8 mouse cellular contexts compared by ENCODE assay signal in genomic region chr16:4567912-4568311, GRCm38 (mm10). TPM values are rescaled to one million over a fixed set of nuclear protein-coding genes. Genes with fewer than 3 reads are reported as not detected.
DNase-seq lines count a peak whose midpoint lies in the region; ATAC-seq lines count a peak whose summit lies in the region.

No protein-coding gene starts in this region.

- no peaks in the 10 kb centered on the region for H3K9me3 ChIP-seq in heart, embryonic 11.5 days (replicated peaks; ENCODE audit: control insufficient read depth, low read length)
- no peaks in the 10 kb centered on the region for H3K9me3 ChIP-seq in limb, embryonic 13.5 days
- no peaks in the 10 kb centered on the region for H3K9me3 ChIP-seq in midbrain, embryonic 16.5 days (replicated peaks; ENCODE audit: control insufficient read depth, low read length, poor library complexity, severe bottlenecking)

- no peaks in the 10 kb centered on the region for H3K36me3 ChIP-seq in heart, embryonic 11.5 days (ENCODE audit: control insufficient read depth, insufficient read depth, low read length)
- H3K36me3 ChIP-seq in limb, embryonic 13.5 days, result no peaks in the 10 kb centered on the region
- no peaks in the 10 kb centered on the region for H3K36me3 ChIP-seq in midbrain, embryonic 16.5 days (ENCODE audit: control insufficient read depth, insufficient read depth, low read length)

- H3K9ac ChIP-seq in heart, embryonic 11.5 days (ENCODE audit: low read depth, low read length), result no peak overlapping the region
- H3K9ac ChIP-seq in limb, embryonic 13.5 days, result no peak overlapping the region
- H3K9ac ChIP-seq in midbrain, embryonic 16.5 days (ENCODE audit: low read depth, low read length), result no peak overlapping the region

- H3K4me3 ChIP-seq in heart, embryonic 11.5 days (ENCODE audit: low read depth, low read length), result no peak overlapping the region
- no peak overlapping the region for H3K4me3 ChIP-seq in limb, embryonic 13.5 days
- no peak overlapping the region for H3K4me3 ChIP-seq in midbrain, embryonic 16.5 days (ENCODE audit: low read depth, low read length)

- WGBS in heart, embryonic 11.5 days (ENCODE audit: insufficient replicate concordance), result 18% methylated on average over 4 of the region's 4 CpGs
- WGBS in limb, embryonic 13.5 days, result 23% methylated on average over 4 of the region's 4 CpGs
- WGBS in midbrain, embryonic 16.5 days, result 16% methylated on average over 4 of the region's 4 CpGs

- no peaks in the 10 kb centered on the region for H3K27me3 ChIP-seq in heart, embryonic 11.5 days (ENCODE audit: control insufficient read depth, insufficient read depth, low read length)
- no peaks in the 10 kb centered on the region for H3K27me3 ChIP-seq in limb, embryonic 13.5 days
- no peaks in the 10 kb centered on the region for H3K27me3 ChIP-seq in midbrain, embryonic 16.5 days (ENCODE audit: control insufficient read depth, insufficient read depth, low read depth, low read length)

- DNase-seq in heart, adult 11 months, result peak; percentile 97
- DNase-seq in cerebellum, postnatal 25 days, result peak; percentile 77 to 90
- DNase-seq in gastrocnemius, postnatal 10 days, result peak; percentile 92
- DNase-seq in kidney, adult 18-20 months, result peak; percentile 89
- peak; percentile 78 to 92 for DNase-seq in spleen, postnatal 4 days (ENCODE audit: low spot score in 2 of 2)

- no peak overlapping the region for H3K27ac ChIP-seq in heart, embryonic 11.5 days (ENCODE audit: low read depth, low read length)
- no peak overlapping the region for H3K27ac ChIP-seq in limb, embryonic 13.5 days
- H3K27ac ChIP-seq in midbrain, embryonic 16.5 days (ENCODE audit: low read length), result no peak overlapping the region

- ATAC-seq in heart, embryonic 11.5 days (replicated peaks; ENCODE audit: insufficient number of reproducible peaks, low FRiP score, low TSS enrichment), result no peak
- ATAC-seq in limb, embryonic 13.5 days (ENCODE audit: low FRiP score, low read depth), result peak; percentile 44; the same call in 1 of the 2 replicates
- peak; percentile 21; the same call in 1 of the 2 replicates for ATAC-seq in midbrain, embryonic 16.5 days

- H3K4me1 ChIP-seq in heart, embryonic 11.5 days (ENCODE audit: control insufficient read depth, insufficient read depth, low read length), result peaks cover 9% of the 10 kb centered on the region
- peaks cover 20% of the 10 kb centered on the region for H3K4me1 ChIP-seq in limb, embryonic 13.5 days
- H3K4me1 ChIP-seq in midbrain, embryonic 16.5 days (ENCODE audit: control insufficient read depth, insufficient read depth, low read length), result no peaks in the 10 kb centered on the region

- no peak overlapping the region for H3K4me2 ChIP-seq in heart, embryonic 11.5 days
- no peak overlapping the region for H3K4me2 ChIP-seq in limb, embryonic 13.5 days (replicated peaks)
- H3K4me2 ChIP-seq in midbrain, embryonic 16.5 days (ENCODE audit: low read length), result no peak overlapping the region

RNA-seq across cellular contexts. Expression of gene Tfap4, which starts 8.3 kb away (rescaled TPM):
- polyA plus RNA-seq in heart, embryonic 11.5 days (2014; fragmentation: Nextera tagmentation; extraction: Ambion mirVana), result 7.3 and 9.4 TPM in 2 replicates
- 1 to 10 TPM; 6.6 to 6.9 TPM for total RNA-seq in gastrocnemius, postnatal 10 days (2021)
- polyA plus RNA-seq in limb, embryonic 13.5 days (2015; fragmentation: Nextera tagmentation; extraction: Ambion mirVana), result 24.9 and 26.3 TPM in 2 replicates
- 8.0 and 9.1 TPM in 2 replicates for polyA plus RNA-seq in midbrain, embryonic 16.5 days (2015; fragmentation: Nextera tagmentation; extraction: Ambion mirVana)

RNA-seq across cellular contexts. Expression of gene Srl, which starts 26.3 kb away (rescaled TPM):
- 147 and 191 TPM in 2 replicates for polyA plus RNA-seq in heart, embryonic 11.5 days (2014; fragmentation: Nextera tagmentation; extraction: Ambion mirVana)
- 1,000 to 10,000 TPM; 1,275 to 1,445 TPM for total RNA-seq in gastrocnemius, postnatal 10 days (2021)
- 38.7 and 41.8 TPM in 2 replicates for polyA plus RNA-seq in limb, embryonic 13.5 days (2015; fragmentation: Nextera tagmentation; extraction: Ambion mirVana)
- 23.0 and 27.4 TPM in 2 replicates for polyA plus RNA-seq in midbrain, embryonic 16.5 days (2015; fragmentation: Nextera tagmentation; extraction: Ambion mirVana)

RNA-seq across cellular contexts. Expression of gene Glis2, which starts 26.6 kb away (rescaled TPM):
- polyA plus RNA-seq in heart, embryonic 11.5 days (2014; fragmentation: Nextera tagmentation; extraction: Ambion mirVana), result 19.3 and 23.3 TPM in 2 replicates
- 10 to 100 TPM; 22.2 to 32.3 TPM for total RNA-seq in gastrocnemius, postnatal 10 days (2021)
- 32.0 and 39.4 TPM in 2 replicates for polyA plus RNA-seq in limb, embryonic 13.5 days (2015; fragmentation: Nextera tagmentation; extraction: Ambion mirVana)
- polyA plus RNA-seq in midbrain, embryonic 16.5 days (2015; fragmentation: Nextera tagmentation; extraction: Ambion mirVana), result 13.0 and 14.0 TPM in 2 replicates

RNA-seq across cellular contexts. Expression of gene Pam16, which starts 56.9 kb away (rescaled TPM):
- polyA plus RNA-seq in heart, embryonic 11.5 days (2014; fragmentation: Nextera tagmentation; extraction: Ambion mirVana), result 119 and 134 TPM in 2 replicates
- total RNA-seq in gastrocnemius, postnatal 10 days (2021), result 10 to 100 TPM; 79.3 to 82.7 TPM
- polyA plus RNA-seq in limb, embryonic 13.5 days (2015; fragmentation: Nextera tagmentation; extraction: Ambion mirVana), result 105 and 106 TPM in 2 replicates
- 144 and 153 TPM in 2 replicates for polyA plus RNA-seq in midbrain, embryonic 16.5 days (2015; fragmentation: Nextera tagmentation; extraction: Ambion mirVana)
